Mouse (Mus musculus) regulatory T cell (primary cell): ENCODE results near the gene Haao.
"Not testable (repeated sequence)": the region's sequence is repeated elsewhere in the genome, so short reads cannot be mapped to it uniquely, and the experiment has no call there.

Experiments
- in situ Hi-C: fragments of 300-600 bp; cut with MboI, MseI; formaldehyde crosslinking; loops from one replicate; pipeline ENCODE4 v1.15.1; 2025; ENCODE audit warnings: high pct_unique_total_duplicates

Haao gene

GRCm38 (mm10) chr17:83866582-83866981 lies 18.8 kb upstream of the Haao start:
- in situ Hi-C loops, result no loop called here

- in situ Hi-C loops, result no loop called here
Measured at GRCm38 (mm10) chr17:83865366-83865765, 17.6 kb upstream of the Haao start.

DNA sequence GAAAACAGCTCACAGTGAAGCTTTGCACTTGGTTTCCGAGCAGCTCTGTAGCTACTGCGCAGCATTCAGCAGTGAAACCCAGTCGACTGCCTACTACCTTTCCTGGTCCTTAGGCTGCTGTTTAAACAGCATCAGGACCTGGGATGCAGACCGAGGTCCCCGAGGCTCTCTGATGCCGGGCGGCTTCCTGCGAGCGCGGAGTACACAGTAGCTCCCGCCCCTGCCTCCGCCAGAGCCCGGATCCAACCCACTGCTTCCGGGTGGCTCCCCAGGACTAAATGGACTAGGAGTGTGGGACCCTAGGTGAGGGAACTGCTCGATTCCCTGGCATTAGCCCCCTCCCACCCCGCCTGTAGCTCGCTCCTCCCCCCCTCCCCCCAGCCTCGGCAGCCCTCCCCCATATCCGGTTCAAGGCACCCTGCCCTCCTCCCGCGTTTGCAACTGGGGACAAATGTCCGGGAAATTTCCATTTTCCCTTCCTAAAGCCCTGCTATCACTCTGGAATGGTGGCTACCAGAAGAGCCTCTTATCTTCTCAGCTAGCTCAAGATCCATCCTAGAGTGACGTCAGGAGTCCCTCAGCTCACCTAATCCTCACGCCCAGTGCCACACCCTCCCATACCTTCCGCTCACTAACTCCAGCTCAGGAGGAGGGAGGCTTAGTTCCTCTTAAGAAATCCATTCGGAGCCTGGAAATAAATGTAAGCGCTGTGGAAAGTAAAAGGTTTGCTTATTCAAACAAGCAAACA lies 14.5 kb upstream of the Haao start:
- in situ Hi-C loops, result no loop called here

- in situ Hi-C loops, result no loop called here
Measured at GRCm38 (mm10) chr17:83861444-83862133, 13.8 kb upstream of the Haao start.

DNA sequence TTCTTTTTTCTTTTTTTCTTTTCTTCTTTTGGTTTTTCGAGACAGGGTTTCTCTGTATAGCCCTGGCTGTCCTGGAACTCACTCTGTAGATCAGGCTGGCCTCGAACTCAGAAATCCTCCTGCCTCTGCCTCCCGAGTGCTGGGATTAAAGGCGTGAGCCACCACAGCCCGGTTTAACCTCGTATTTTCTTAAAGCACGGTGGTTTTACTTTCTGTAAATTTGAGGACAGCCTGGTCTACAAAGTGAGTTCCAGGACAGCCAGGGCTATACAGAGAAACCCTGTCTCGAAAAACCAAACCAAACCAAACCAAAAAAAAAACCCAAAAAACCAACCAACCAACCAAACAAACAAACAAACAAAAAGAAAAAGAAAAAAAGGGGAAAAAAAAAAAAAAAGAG lies 13.2 kb upstream of the Haao start:
- in situ Hi-C loops, result not testable (repeated sequence)

DNA sequence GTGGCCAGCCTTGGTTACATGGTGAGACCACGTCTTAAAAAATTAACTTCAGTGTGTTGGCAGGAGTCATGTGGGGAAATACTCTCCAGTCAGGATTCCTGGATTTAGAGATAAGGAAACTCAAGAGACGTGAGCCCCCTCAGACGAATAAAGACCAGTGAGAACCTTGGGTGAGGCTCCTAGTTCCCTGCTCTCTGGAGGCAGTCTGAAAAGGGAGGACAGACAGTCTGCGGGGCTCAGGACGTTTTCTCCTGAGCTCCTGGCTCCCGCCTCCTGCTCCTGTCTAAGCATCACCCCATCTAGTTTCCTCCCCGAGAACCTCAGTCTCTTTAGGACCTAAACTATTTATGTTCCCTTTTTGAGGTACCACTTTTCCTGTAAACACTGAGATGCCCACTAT lies 12.5 kb upstream of the Haao start:
- in situ Hi-C loops, result no loop called here

- in situ Hi-C loops, result loop anchor here (10.0 kb wide), 1 partner anchor 225 kb away; the partner anchor contains the start of gene Kcng3
Measured at GRCm38 (mm10) chr17:83859639-83860038, 11.9 kb upstream of the Haao start.

GRCm38 (mm10) chr17:83858413-83858812 lies 10.7 kb upstream of the Haao start:
- in situ Hi-C loops, result loop anchor here (10.0 kb wide), 1 partner anchor 224 kb away; the partner anchor contains the start of gene Kcng3

GRCm38 (mm10) chr17:83854284-83854918 lies 6.6 kb upstream of the Haao start:
- in situ Hi-C loops, result loop anchor here (5.0 to 10.0 kb wide), 2 partner anchors 220 to 577 kb away; partner anchors contain the start of gene Kcng3

GRCm38 (mm10) chr17:83853831-83854230 lies 6.1 kb upstream of the Haao start:
- in situ Hi-C loops, result loop anchor here (5.0 to 10.0 kb wide), 2 partner anchors 219 to 577 kb away; partner anchors contain the start of gene Kcng3

DNA sequence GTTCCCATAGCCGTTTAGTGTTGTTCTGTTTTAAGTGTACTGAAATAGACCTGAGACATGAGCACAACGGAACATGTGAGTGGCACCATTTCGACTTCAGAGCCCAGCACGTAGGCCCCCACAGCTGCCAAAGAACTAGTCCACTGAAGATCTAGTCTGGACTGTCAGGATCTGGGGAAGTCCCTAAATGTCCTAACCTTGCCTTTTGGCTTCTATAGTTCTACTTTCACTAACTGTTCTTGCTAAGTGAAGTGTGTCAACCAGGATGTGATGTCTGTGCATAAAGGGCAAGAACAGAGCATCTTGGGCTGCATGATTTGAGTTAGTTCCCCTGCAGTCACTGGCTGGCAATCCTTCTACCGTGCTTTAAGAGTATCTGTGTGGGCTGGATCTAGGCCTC lies 3.1 kb upstream of the Haao start:
- in situ Hi-C loops, result loop anchor here (5.0 to 10.0 kb wide), 2 partner anchors 216 to 574 kb away; partner anchors contain the start of gene Kcng3

GRCm38 (mm10) chr17:83850458-83850857 lies 2.7 kb upstream of the Haao start:
- in situ Hi-C loops, result loop anchor here (5.0 to 10.0 kb wide), 2 partner anchors 216 to 573 kb away; partner anchors contain the start of gene Kcng3

- in situ Hi-C loops, result loop anchor here (5.0 to 10.0 kb wide), 2 partner anchors 215 to 572 kb away; partner anchors contain the start of gene Kcng3
Measured at GRCm38 (mm10) chr17:83849717-83850116, 2.0 kb upstream of the Haao start.

DNA sequence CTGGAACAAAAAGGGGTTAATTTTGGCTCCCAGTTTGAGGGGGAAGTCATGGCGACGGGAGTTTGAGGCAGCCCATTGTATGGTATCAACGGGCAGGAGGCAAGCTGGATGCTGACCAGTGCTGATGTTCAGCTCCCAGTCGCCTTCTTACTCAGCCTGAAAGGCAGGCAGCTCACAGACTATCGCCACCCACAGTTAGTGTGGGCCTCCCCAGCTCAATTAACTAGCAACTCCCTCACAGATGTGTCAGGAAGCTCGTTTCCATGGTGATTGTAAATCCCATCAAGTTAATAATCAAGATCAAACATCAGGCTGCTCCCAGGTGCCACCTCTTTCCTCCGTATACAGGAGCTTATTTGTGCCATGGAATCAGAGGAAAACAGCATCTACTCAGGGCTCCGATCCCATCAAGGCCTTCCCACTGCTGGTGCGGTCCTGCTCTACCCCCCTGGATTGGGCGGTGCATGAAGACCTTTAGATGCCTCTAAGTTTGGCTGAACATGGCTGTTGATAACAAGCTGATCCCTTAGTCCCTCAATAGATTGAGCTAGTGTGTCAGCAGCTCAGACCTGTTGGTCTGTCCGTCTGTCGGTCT lies 1.4 kb upstream of the Haao start:
- in situ Hi-C loops, result no loop called here

GRCm38 (mm10) chr17:83848482-83848881 lies 719 bp upstream of the Haao start:
- in situ Hi-C loops, result no loop called here

DNA sequence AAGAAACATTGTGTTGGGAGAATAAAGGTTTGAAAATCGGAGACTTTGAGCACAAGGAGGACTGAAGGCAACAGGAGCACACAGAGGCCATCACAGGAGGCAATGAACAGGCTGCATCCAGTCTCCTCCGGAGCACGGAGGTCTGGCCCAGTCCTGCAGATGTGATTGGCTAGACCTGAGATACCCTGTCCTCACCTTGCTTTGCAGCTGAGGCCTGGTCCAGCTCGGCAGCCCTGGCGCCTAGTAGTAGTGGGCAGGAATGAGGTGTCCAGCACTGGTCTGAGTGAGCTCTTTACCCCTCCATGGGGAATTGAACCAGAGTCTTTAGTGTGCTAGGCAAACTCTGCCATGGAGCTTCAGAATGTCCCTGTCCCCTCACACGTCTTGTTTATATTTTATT lies 663 bp downstream of the Haao start:
- in situ Hi-C loops, result no loop called here

GRCm38 (mm10) chr17:83846301-83847021 lies 1.3 kb downstream of the Haao start:
- in situ Hi-C loops, result no loop called here

GRCm38 (mm10) chr17:83845538-83845937 lies 2.2 kb downstream of the Haao start:
- in situ Hi-C loops, result no loop called here

GRCm38 (mm10) chr17:83843780-83844179 lies 4.0 kb downstream of the Haao start:
- in situ Hi-C loops, result no loop called here

- in situ Hi-C loops, result no loop called here
Measured at GRCm38 (mm10) chr17:83841011-83841410, 6.8 kb downstream of the Haao start.

GRCm38 (mm10) chr17:83839132-83839531 lies 8.6 kb downstream of the Haao start:
- in situ Hi-C loops, result no loop called here
